Mouse (Mus musculus) liver, postnatal 0 days (tissue): Measurements from ENCODE around the gene Foxn3. TPM values are rescaled to one million over a fixed set of nuclear protein-coding genes. Genes with fewer than 3 reads are reported as not detected.

Experiments used
- ATAC-seq: fragments of 200-750 bp; cut with Nextera tagmentation; 2 replicates; pipeline ENCODE4 v1.8.0; 2017; ENCODE audit warnings: mild to moderate bottlenecking, moderate library complexity
- DNase-seq: peaks from one replicate; pipeline ENCODE4 v3.0.0-alpha.2; 2016
- H3K27ac ChIP-seq: fragments of 300-500 bp; sonication (generic); 2 replicates; pipeline ENCODE4 v1.5.1; 2014; ENCODE audit warnings: antibody characterized with exemption, moderate library complexity, mild to moderate bottlenecking, low read depth
- H3K27me3 ChIP-seq: fragments of 300-500 bp; sonication (generic); 2 replicates; pipeline ENCODE4 v1.6.1; 2014; ENCODE audit warnings: low read length, control low read depth, mixed read lengths; ENCODE audit not compliant: insufficient read depth
- H3K36me3 ChIP-seq: fragments of 300-500 bp; sonication (generic); replicated peaks from 2 replicates; pipeline ENCODE4 v1.6.1; 2014; ENCODE audit warnings: mild to moderate bottlenecking, control low read depth, low read length, moderate library complexity, mixed read lengths; ENCODE audit not compliant: insufficient read depth
- H3K4me1 ChIP-seq: fragments of 300-500 bp; sonication (generic); 2 replicates; pipeline ENCODE4 v1.6.1; 2014; ENCODE audit warnings: antibody characterized with exemption, mild to moderate bottlenecking, control low read depth; ENCODE audit not compliant: insufficient read depth
- H3K4me2 ChIP-seq: fragments of 300-500 bp; sonication (generic); 2 replicates; pipeline ENCODE4 v1.6.1; 2014; ENCODE audit warnings: low read depth, mild to moderate bottlenecking, low read length, moderate library complexity, mixed read lengths
- H3K4me3 ChIP-seq: fragments of 300-500 bp; sonication (generic); 2 replicates; pipeline ENCODE4 v1.5.1; 2014; ENCODE audit warnings: low read depth, low read length
- H3K9ac ChIP-seq: fragments of 300-500 bp; sonication (generic); replicated peaks from 2 replicates; pipeline ENCODE4 v1.6.1; 2014; ENCODE audit warnings: mild to moderate bottlenecking, moderate library complexity
- H3K9me3 ChIP-seq: fragments of 300-500 bp; sonication (generic); 2 replicates; pipeline ENCODE4 v1.6.1; 2016; ENCODE audit warnings: mild to moderate bottlenecking, control low read depth, low read length, mixed read lengths
- CTCF ChIP-seq: sonication (generic); IDR thresholded peaks from 2 replicates; pipeline ENCODE4 v1.5.1; 2016; ENCODE audit warnings: antibody characterized with exemption, low read depth
- EP300 ChIP-seq: IDR thresholded peaks from 2 replicates; pipeline ENCODE4 v1.6.1; 2016; ENCODE audit warnings: antibody characterized with exemption, low read depth, mild to moderate bottlenecking
- WGBS: fragments of 180-500 bp; shearing (Covaris S2); extraction: QIAGEN DNeasy Blood & Tissue Kit; methylation state at CpG from one replicate; pipeline ENCODE4 v1.1.7; 2014; ENCODE audit not compliant: insufficient replicate concordance; 5-methylcytosine and 5-hydroxymethylcytosine counted together
- polyA plus RNA-seq: library from polyadenylated mRNA; unstranded; fragments of >200 nt; fragmentation: Nextera tagmentation; extraction: Ambion mirVana; gene quantifications from 2 replicates; pipeline ENCODE4 v1.2.1, GENCODE M21; 2015

The Foxn3 gene
- polyA plus RNA-seq, 1 experiment from 2014 or later: 31.2 TPM

- H3K4me1 ChIP-seq: no peaks in the 10 kb centered on the region
- no peaks in the 10 kb centered on the region for H3K9me3 ChIP-seq
- no peak overlapping the region for H3K9ac ChIP-seq
- no peak overlapping the region for H3K4me2 ChIP-seq
- H3K36me3 ChIP-seq: no peaks in the 10 kb centered on the region
- no peak for ATAC-seq
- no peak for DNase-seq
- H3K4me3 ChIP-seq: no peak overlapping the region
- 74% methylated on average over 4 of the region's 4 CpGs for WGBS
- H3K27ac ChIP-seq: no peak overlapping the region
- TF ChIP-seq CTCF (no peak), EP300 (no peak)
- no peaks in the 10 kb centered on the region for H3K27me3 ChIP-seq
Measured at GRCm38 (mm10) chr12:99519862-99520261, 43.5 kb downstream of the Foxn3 start.

DNA sequence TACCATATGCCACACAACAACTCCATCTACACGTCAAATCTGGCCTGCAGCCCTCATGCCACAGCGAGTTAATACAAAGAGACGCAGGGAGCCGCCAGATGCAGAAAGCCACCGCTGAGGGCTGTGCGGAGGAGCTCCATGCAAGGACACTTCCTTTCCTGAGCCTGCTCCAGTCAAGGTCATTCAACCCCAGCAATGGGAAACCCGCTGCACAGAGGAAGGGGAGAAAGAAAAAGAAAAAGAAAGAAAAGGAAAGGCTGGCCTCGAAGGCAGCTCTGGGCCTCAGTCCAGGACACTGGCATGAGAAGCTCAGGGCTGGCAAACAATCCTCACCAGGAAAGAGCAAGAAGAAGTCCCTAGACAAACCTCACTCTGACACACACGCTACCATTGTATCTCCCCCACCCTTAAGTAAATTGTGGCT, 44.2 kb downstream of the Foxn3 start:
- Histone ChIP-seq H3K9me3 (no peaks in the 10 kb centered on the region), H3K27me3 (no peaks in the 10 kb centered on the region), H3K4me1 (peaks cover 4% of the 10 kb centered on the region), H3K36me3 (no peaks in the 10 kb centered on the region), H3K4me2 (no peak overlapping the region), H3K27ac (no peak overlapping the region), H3K9ac (no peak overlapping the region), H3K4me3 (no peak overlapping the region)
- DNase-seq: no peak
- TF ChIP-seq CTCF (no peak), EP300 (no peak)
- no peak for ATAC-seq
- WGBS: 78% methylated on average over 9 of the region's 9 CpGs

DNA sequence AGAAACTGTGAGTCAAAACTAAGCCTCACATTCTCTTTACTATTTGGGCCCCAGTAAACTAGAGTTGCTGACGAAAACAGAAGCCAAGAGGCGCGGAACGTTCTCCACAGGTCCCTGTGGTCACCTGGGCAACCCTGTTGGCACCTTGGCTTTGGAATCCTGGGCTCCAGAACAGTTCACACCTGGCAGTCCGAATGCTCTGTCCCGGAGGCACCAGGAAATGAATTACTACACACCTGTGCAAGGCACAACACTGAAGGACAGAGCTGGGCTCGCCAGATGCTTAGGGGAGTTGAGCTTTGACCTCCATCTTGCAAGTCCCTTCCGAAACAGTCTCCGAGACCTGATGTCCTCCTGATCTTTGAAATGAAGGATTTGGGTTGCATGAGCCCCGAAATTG, 44.7 kb downstream of the Foxn3 start:
- Histone ChIP-seq H3K27me3 (no peaks in the 10 kb centered on the region), H3K9me3 (no peaks in the 10 kb centered on the region), H3K4me3 (no peak overlapping the region), H3K4me1 (peaks cover 7% of the 10 kb centered on the region), H3K4me2 (no peak overlapping the region), H3K36me3 (no peaks in the 10 kb centered on the region), H3K9ac (no peak overlapping the region), H3K27ac (no peak overlapping the region)
- 88% methylated on average over 10 of the region's 10 CpGs for WGBS
- no peak for TF ChIP-seq EP300
- no peak for TF ChIP-seq CTCF
- no peak for DNase-seq
- ATAC-seq: no peak

- Histone ChIP-seq H3K4me3 (no peak overlapping the region), H3K27me3 (no peaks in the 10 kb centered on the region), H3K4me1 (peaks cover 7% of the 10 kb centered on the region), H3K4me2 (no peak overlapping the region), H3K9me3 (no peaks in the 10 kb centered on the region), H3K27ac (no peak overlapping the region), H3K36me3 (no peaks in the 10 kb centered on the region), H3K9ac (no peak overlapping the region)
- DNase-seq (no peak), ATAC-seq (no peak)
- TF ChIP-seq EP300: no peak
- TF ChIP-seq CTCF: no peak
- 86% methylated on average over 12 of the region's 12 CpGs for WGBS
Measured at GRCm38 (mm10) chr12:99518126-99518525, 45.3 kb downstream of the Foxn3 start.

DNA sequence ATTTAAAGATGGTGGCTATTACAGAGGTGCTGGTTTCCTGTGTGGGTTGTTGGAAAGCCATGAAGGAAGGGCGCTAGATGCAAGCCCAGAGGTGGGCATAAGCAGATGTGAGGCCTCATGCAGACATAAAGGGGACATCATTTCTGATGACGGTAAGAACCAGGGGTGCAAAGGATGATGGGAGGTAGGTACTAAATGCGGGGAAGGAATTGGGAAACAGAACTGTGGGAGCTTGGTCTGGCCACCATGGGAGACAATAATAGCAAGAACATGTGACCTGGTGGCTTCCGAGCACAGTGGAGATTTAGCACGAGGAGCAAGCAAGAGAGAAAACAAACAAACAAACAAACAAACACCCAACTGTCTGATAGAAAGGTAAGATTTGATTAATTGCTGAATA, 46.1 kb downstream of the Foxn3 start:
- H3K4me2 ChIP-seq: no peak overlapping the region
- no peaks in the 10 kb centered on the region for H3K36me3 ChIP-seq
- H3K4me3 ChIP-seq: no peak overlapping the region
- H3K27me3 ChIP-seq: no peaks in the 10 kb centered on the region
- WGBS: 79% methylated on average over 5 of the region's 5 CpGs
- peaks cover 10% of the 10 kb centered on the region for H3K4me1 ChIP-seq
- H3K9ac ChIP-seq: no peak overlapping the region
- no peak overlapping the region for H3K27ac ChIP-seq
- TF ChIP-seq CTCF (no peak), EP300 (no peak)
- no peaks in the 10 kb centered on the region for H3K9me3 ChIP-seq
- no peak for DNase-seq
- ATAC-seq: no peak

- ATAC-seq (no peak), DNase-seq (no peak)
- H3K9me3 ChIP-seq: no peaks in the 10 kb centered on the region
- H3K9ac ChIP-seq: no peak overlapping the region
- TF ChIP-seq CTCF (no peak), EP300 (no peak)
- WGBS: 41% methylated on average over 3 of the region's 3 CpGs
- H3K4me2 ChIP-seq: no peak overlapping the region
- H3K4me1 ChIP-seq: peaks cover 10% of the 10 kb centered on the region
- H3K27me3 ChIP-seq: no peaks in the 10 kb centered on the region
- H3K36me3 ChIP-seq: no peaks in the 10 kb centered on the region
- H3K27ac ChIP-seq: no peak overlapping the region
- H3K4me3 ChIP-seq: no peak overlapping the region
Measured at GRCm38 (mm10) chr12:99515481-99515880, 47.9 kb downstream of the Foxn3 start.

DNA sequence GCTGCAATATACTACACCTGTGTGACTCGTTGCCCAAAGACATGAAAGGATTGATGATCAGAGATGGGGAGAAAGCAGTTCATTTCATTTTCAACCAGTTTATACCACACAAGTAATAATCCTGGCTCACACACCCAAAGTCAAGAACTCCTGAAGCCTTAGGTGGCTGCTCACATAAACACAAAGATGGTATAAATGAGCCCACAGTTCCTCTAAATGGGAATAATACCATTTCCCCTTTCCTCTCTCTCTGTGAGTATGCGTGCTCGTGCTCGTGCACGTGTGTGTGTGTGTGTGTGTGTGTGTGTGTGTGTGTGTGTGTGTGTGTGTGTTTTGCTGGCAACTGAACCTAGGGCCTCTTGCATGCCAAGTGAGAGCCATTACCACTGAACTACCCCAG, 51.7 kb downstream of the Foxn3 start:
- ATAC-seq (no peak), DNase-seq (no peak)
- Histone ChIP-seq H3K9ac (no peak overlapping the region), H3K4me2 (no peak overlapping the region), H3K9me3 (no peaks in the 10 kb centered on the region), H3K27me3 (no peaks in the 10 kb centered on the region), H3K4me1 (peaks cover 10% of the 10 kb centered on the region), H3K36me3 (no peaks in the 10 kb centered on the region), H3K27ac (no peak overlapping the region), H3K4me3 (no peak overlapping the region)
- WGBS: 75% methylated on average over 5 of the region's 5 CpGs
- TF ChIP-seq CTCF: no peak
- TF ChIP-seq EP300: no peak
